Comparison of ENCODE assay signal across 9 mouse cellular contexts in genomic region chrX:161873511-161873910, GRCm38 (mm10).
A peak's percentile ranks its signal among the peaks of the same experiment; 100 is the strongest.
DNase-seq lines count a peak whose midpoint lies in the region; ATAC-seq and TF ChIP-seq lines count a peak whose summit lies in the region.
"Had no signal": no experiment of that assay in that cellular context is flagged by ENCODE, and none has a peak within 500 bp of the region (broad histone marks: within the 10 kb centered on the region; RNA-seq: fewer than 3 reads in every experiment).

No protein-coding gene starts in this region.

- H3K9ac ChIP-seq in intestine, postnatal 0 days (ENCODE audit: low read depth, low read length): no peak overlapping the region
- no peak overlapping the region for H3K9ac ChIP-seq in intestine, embryonic 16.5 days (ENCODE audit: low read depth, low read length)
- no peak overlapping the region for H3K9ac ChIP-seq in stomach, postnatal 0 days (ENCODE audit: low read length)
- H3K9ac ChIP-seq: heart, embryonic 13.5 days had no signal

- no peaks in the 10 kb centered on the region for H3K4me1 ChIP-seq in intestine, postnatal 0 days (replicated peaks; ENCODE audit: control insufficient read depth, insufficient read depth, low read length)
- no peaks in the 10 kb centered on the region for H3K4me1 ChIP-seq in intestine, embryonic 16.5 days (ENCODE audit: control insufficient read depth, insufficient read depth, low read length)
- H3K4me1 ChIP-seq in stomach, postnatal 0 days (replicated peaks; ENCODE audit: control insufficient read depth, insufficient read depth): no peaks in the 10 kb centered on the region
- H3K4me1 ChIP-seq in heart, embryonic 10.5 days: no peaks in the 10 kb centered on the region
- H3K4me1 ChIP-seq: heart, embryonic 13.5 days had no signal

- peak; percentile 42 for TF ChIP-seq CTCF in intestine, postnatal 0 days (IDR thresholded peaks at IDR 0.05; ENCODE audit: low read depth)
- TF ChIP-seq CTCF in stomach, postnatal 0 days (IDR thresholded peaks at IDR 0.05; ENCODE audit: low read depth): peak; percentile 50

- no peak overlapping the region for H3K4me3 ChIP-seq in intestine, postnatal 0 days (ENCODE audit: low read depth, low read length)
- no peak overlapping the region for H3K4me3 ChIP-seq in intestine, embryonic 16.5 days (ENCODE audit: low read length)
- no peak overlapping the region for H3K4me3 ChIP-seq in stomach, postnatal 0 days (ENCODE audit: low read depth, low read length)
- H3K4me3 ChIP-seq in heart, embryonic 10.5 days: no peak overlapping the region
- H3K4me3 ChIP-seq: heart, embryonic 13.5 days had no signal

- ATAC-seq in intestine, postnatal 0 days: no peak
- ATAC-seq in intestine, embryonic 16.5 days: no peak
- ATAC-seq in stomach, postnatal 0 days (ENCODE audit: low FRiP score, low TSS enrichment): no peak

- DNase-seq in thymus, postnatal 4 days: peak; percentile 13
- no peak for DNase-seq in thymus, postnatal 25 days
- peak; percentile 32 for DNase-seq in embryo, embryonic 11 days
- no peak for DNase-seq in stomach, postnatal 0 days (ENCODE audit: low spot score)
- DNase-seq in heart, embryonic 10.5 days (ENCODE audit: low spot score): no peak
- no peak for DNase-seq in spleen, postnatal 4 days (ENCODE audit: low spot score in 2 of 2)

- no peaks in the 10 kb centered on the region for H3K36me3 ChIP-seq in intestine, postnatal 0 days (ENCODE audit: control insufficient read depth, insufficient read depth)
- no peaks in the 10 kb centered on the region for H3K36me3 ChIP-seq in intestine, embryonic 16.5 days (ENCODE audit: control insufficient read depth, insufficient read depth, low read length)
- no peaks in the 10 kb centered on the region for H3K36me3 ChIP-seq in stomach, postnatal 0 days (ENCODE audit: control insufficient read depth, insufficient read depth, low read length)
- H3K36me3 ChIP-seq in heart, embryonic 10.5 days: no peaks in the 10 kb centered on the region
- H3K36me3 ChIP-seq: heart, embryonic 13.5 days had no signal

- no peak for TF ChIP-seq EP300 in stomach, postnatal 0 days (optimal IDR thresholded peaks at IDR 0.05)

- no peak overlapping the region for H3K27ac ChIP-seq in intestine, postnatal 0 days (ENCODE audit: low read depth, low read length)
- H3K27ac ChIP-seq in intestine, embryonic 16.5 days (ENCODE audit: low read length): no peak overlapping the region
- H3K27ac ChIP-seq in stomach, postnatal 0 days (replicated peaks): no peak overlapping the region
- H3K27ac ChIP-seq in heart, embryonic 10.5 days: no peak overlapping the region
- H3K27ac ChIP-seq: heart, embryonic 13.5 days had no signal

- no peak overlapping the region for H3K4me2 ChIP-seq in intestine, postnatal 0 days (replicated peaks; ENCODE audit: low read depth)
- H3K4me2 ChIP-seq in intestine, embryonic 16.5 days (ENCODE audit: low read depth, low read length): no peak overlapping the region
- no peak overlapping the region for H3K4me2 ChIP-seq in stomach, postnatal 0 days (replicated peaks; ENCODE audit: low read depth)
- H3K4me2 ChIP-seq: heart, embryonic 13.5 days had no signal

- H3K27me3 ChIP-seq in intestine, postnatal 0 days (replicated peaks; ENCODE audit: control insufficient read depth, insufficient read depth, low read length): no peaks in the 10 kb centered on the region
- no peaks in the 10 kb centered on the region for H3K27me3 ChIP-seq in intestine, embryonic 16.5 days (replicated peaks; ENCODE audit: control insufficient read depth, insufficient read depth, low read length)
- H3K27me3 ChIP-seq in stomach, postnatal 0 days (ENCODE audit: control insufficient read depth, insufficient read depth, low read length): no peaks in the 10 kb centered on the region
- H3K27me3 ChIP-seq in heart, embryonic 10.5 days (ENCODE audit: insufficient read depth, poor library complexity, severe bottlenecking): peaks cover 5% of the 10 kb centered on the region; the same call in 1 of the 2 replicates
- H3K27me3 ChIP-seq: heart, embryonic 13.5 days had no signal

- H3K9me3 ChIP-seq in intestine, postnatal 0 days (ENCODE audit: control insufficient read depth): no peaks in the 10 kb centered on the region
- no peaks in the 10 kb centered on the region for H3K9me3 ChIP-seq in intestine, embryonic 16.5 days (ENCODE audit: control insufficient read depth, low read length)
- H3K9me3 ChIP-seq in stomach, postnatal 0 days (ENCODE audit: control insufficient read depth, low read length): no peaks in the 10 kb centered on the region
- H3K9me3 ChIP-seq in heart, embryonic 10.5 days: no peaks in the 10 kb centered on the region
- H3K9me3 ChIP-seq: heart, embryonic 13.5 days had no signal

Comparison
In these comparisons a context has a peak if more than half of its experiments do, and no peak if none do; other contexts are left out.
1. DNase-seq: peak in thymus, postnatal 4 days (single experiment) and embryo, embryonic 11 days (single experiment); none in thymus, postnatal 25 days (single experiment), stomach, postnatal 0 days (single experiment), heart, embryonic 10.5 days (single experiment) and spleen, postnatal 4 days (0 of 2).